Mouse (Mus musculus) embryonic facial prominence, embryonic 11.5 days (tissue): ENCODE results near the gene March1. TPM values are rescaled to one million over a fixed set of nuclear protein-coding genes. Genes with fewer than 3 reads are reported as not detected.

ENCODE experiments used
- ATAC-seq: fragments of 200-750 bp; cut with Nextera tagmentation; replicated peaks from 2 replicates; pipeline ENCODE4 v1.8.0; 2017; ENCODE audit warnings: low read depth; ENCODE audit not compliant: insufficient number of reproducible peaks, low FRiP score, low TSS enrichment
- DNase-seq: peaks from one replicate; pipeline ENCODE4 v3.0.0-alpha.2; 2015; ENCODE audit warnings: low spot score
- H3K27ac ChIP-seq: fragments of 300-500 bp; sonication (generic); replicated peaks from 2 replicates; pipeline ENCODE4 v1.5.1; 2014; ENCODE audit warnings: mild to moderate bottlenecking, low read depth, low read length, control low read depth
- H3K27me3 ChIP-seq: fragments of 300-500 bp; sonication (generic); 2 replicates; pipeline ENCODE4 v1.6.1; 2014; ENCODE audit warnings: mild to moderate bottlenecking, low read length, moderate library complexity, mixed read lengths; ENCODE audit not compliant: control insufficient read depth, insufficient read depth
- H3K36me3 ChIP-seq: fragments of 300-500 bp; sonication (generic); replicated peaks from 2 replicates; pipeline ENCODE4 v1.6.1; 2014; ENCODE audit warnings: low read depth, mild to moderate bottlenecking, low read length, moderate library complexity, mixed read lengths; ENCODE audit not compliant: control insufficient read depth, insufficient read depth
- H3K4me1 ChIP-seq: fragments of 300-500 bp; sonication (generic); 2 replicates; pipeline ENCODE4 v1.6.1; 2014; ENCODE audit warnings: low read length, mixed read lengths; ENCODE audit not compliant: control insufficient read depth, insufficient read depth
- H3K4me2 ChIP-seq: fragments of 300-500 bp; sonication (generic); 2 replicates; pipeline ENCODE4 v1.6.1; 2014; ENCODE audit warnings: low read depth, mild to moderate bottlenecking, control low read depth, low read length, moderate library complexity
- H3K4me3 ChIP-seq: fragments of 300-500 bp; sonication (generic); 2 replicates; pipeline ENCODE4 v1.5.1; 2014; ENCODE audit warnings: low read depth, low read length, control low read depth
- H3K9ac ChIP-seq: fragments of 300-500 bp; sonication (generic); replicated peaks from 2 replicates; pipeline ENCODE4 v1.6.1; 2014; ENCODE audit warnings: mild to moderate bottlenecking, control low read depth, low read length
- H3K9me3 ChIP-seq: fragments of 300-500 bp; sonication (generic); replicated peaks from 2 replicates; pipeline ENCODE4 v1.6.1; 2016; ENCODE audit warnings: mild to moderate bottlenecking, low read length, inconsistent platforms, mixed read lengths; ENCODE audit not compliant: control insufficient read depth
- WGBS: fragments of 180-500 bp; shearing (Covaris S2); extraction: QIAGEN DNeasy Blood & Tissue Kit; methylation state at CpG from one replicate; pipeline ENCODE4 v1.1.7; 2014; 5-methylcytosine and 5-hydroxymethylcytosine counted together
- polyA plus RNA-seq: library from polyadenylated mRNA; unstranded; fragments of >200 nt; fragmentation: Nextera tagmentation; extraction: Ambion mirVana; gene quantifications from 2 replicates; pipeline ENCODE4 v1.2.1, GENCODE M21; 2014

March1 gene
- polyA plus RNA-seq, 1 experiment from 2014 or later, result 0.70 TPM

DNA sequence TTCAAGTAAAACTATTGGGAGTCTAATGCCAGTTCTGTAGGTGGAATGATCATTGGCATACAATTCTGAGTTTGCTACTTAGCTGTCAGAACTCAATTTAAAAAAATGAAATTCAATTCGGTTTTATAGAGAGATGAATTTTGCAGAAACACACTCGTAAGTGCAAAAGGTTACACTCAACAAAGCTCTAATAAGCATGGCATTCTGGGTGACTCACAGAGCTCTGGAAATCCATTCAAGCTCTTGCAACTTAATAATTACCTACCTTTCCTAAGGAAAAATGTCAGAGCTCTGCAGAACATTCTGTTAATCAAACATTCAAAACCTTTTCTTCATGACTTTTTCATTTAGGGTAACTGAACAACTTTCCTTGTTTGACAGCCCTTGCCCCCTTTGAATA, 591.9 kb downstream of the March1 start:
- Histone ChIP-seq H3K27me3 (no peaks in the 10 kb centered on the region), H3K27ac (no peak overlapping the region), H3K4me3 (no peak overlapping the region), H3K4me2 (no peak overlapping the region), H3K9me3 (no peaks in the 10 kb centered on the region), H3K9ac (no peak overlapping the region), H3K36me3 (no peaks in the 10 kb centered on the region), H3K4me1 (no peaks in the 10 kb centered on the region)
- no peak for DNase-seq
- ATAC-seq, result no peak
- 66% methylated on average over 2 of the region's 2 CpGs for WGBS

GRCm38 (mm10) chr8:66210294-66210693, 592.6 kb downstream of the March1 start:
- H3K4me3 ChIP-seq, result no peak overlapping the region

DNA sequence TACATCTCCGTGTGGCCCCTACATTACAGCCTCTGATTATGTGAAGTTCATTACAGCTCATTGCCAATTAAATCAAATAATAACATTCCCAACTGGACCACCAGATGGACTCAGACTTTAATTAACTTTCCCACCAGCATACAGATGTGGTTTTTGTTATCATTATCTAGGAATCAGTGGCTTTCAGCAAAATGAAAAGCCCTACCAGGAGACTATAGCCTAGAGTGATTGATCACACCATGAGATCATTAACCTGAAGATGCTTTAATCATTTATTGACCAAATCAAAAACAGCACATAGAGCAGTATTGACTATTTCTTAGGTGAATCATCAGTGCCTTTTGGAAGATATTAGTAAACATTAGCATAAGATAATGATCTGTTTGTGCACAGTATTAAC, 602.3 kb downstream of the March1 start:
- no peaks in the 10 kb centered on the region for H3K9me3 ChIP-seq
- 82% methylated on average over 1 of the region's 1 CpGs for WGBS
- H3K27ac ChIP-seq, result no peak overlapping the region
- H3K9ac ChIP-seq, result no peak overlapping the region
- ATAC-seq, result no peak
- no peak overlapping the region for H3K4me2 ChIP-seq
- H3K27me3 ChIP-seq, result no peaks in the 10 kb centered on the region
- H3K4me3 ChIP-seq, result no peak overlapping the region
- no peaks in the 10 kb centered on the region for H3K4me1 ChIP-seq
- H3K36me3 ChIP-seq, result no peaks in the 10 kb centered on the region
- no peak for DNase-seq

More at GRCm38 (mm10) chr8:66210294-66210693, 592.6 kb downstream of the March1 start:
- H3K27ac ChIP-seq, result no peak overlapping the region
- H3K9me3 ChIP-seq, result no peaks in the 10 kb centered on the region
- ATAC-seq (no peak), DNase-seq (no peak)
- no peak overlapping the region for H3K4me2 ChIP-seq
- H3K36me3 ChIP-seq, result no peaks in the 10 kb centered on the region
- no peaks in the 10 kb centered on the region for H3K4me1 ChIP-seq
- H3K27me3 ChIP-seq, result no peaks in the 10 kb centered on the region
- WGBS, result 85% methylated on average over 2 of the region's 2 CpGs
- H3K9ac ChIP-seq, result no peak overlapping the region

- Histone ChIP-seq H3K27ac (no peak overlapping the region), H3K36me3 (no peaks in the 10 kb centered on the region), H3K9ac (no peak overlapping the region), H3K9me3 (no peaks in the 10 kb centered on the region), H3K4me2 (no peak overlapping the region), H3K27me3 (no peaks in the 10 kb centered on the region), H3K4me1 (no peaks in the 10 kb centered on the region), H3K4me3 (no peak overlapping the region)
- DNase-seq (no peak), ATAC-seq (no peak)
- 70% methylated on average over 2 of the region's 2 CpGs for WGBS
Measured at GRCm38 (mm10) chr8:66229931-66230330, 612.2 kb downstream of the March1 start.

DNA sequence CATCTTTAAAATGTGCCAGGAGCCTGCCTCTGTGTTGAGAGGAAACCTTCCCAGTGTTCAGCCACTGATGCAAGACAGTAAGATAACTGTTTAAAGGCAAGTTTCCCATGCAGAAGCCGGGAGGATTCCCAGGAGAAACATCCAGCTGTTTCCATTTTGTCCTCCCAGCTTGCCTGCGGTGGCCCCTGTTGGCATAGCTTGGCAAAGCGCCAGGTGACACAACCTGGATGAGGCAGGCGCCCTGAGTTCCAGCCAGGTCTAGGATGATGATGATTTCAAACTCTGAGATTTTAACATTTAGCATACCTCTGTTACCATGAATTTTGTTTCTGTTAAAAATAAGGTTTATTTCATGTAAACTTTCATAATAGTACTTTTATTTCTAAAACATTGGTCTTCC, 651.8 kb downstream of the March1 start:
- 48% methylated on average over 4 of the region's 4 CpGs for WGBS
- no peak for ATAC-seq
- H3K27ac ChIP-seq, result no peak overlapping the region

GRCm38 (mm10) chr8:66270116-66270515, 652.4 kb downstream of the March1 start:
- Histone ChIP-seq H3K36me3 (no peaks in the 10 kb centered on the region), H3K4me1 (no peaks in the 10 kb centered on the region), H3K9ac (no peak overlapping the region), H3K4me2 (no peak overlapping the region), H3K27me3 (no peaks in the 10 kb centered on the region), H3K9me3 (no peaks in the 10 kb centered on the region), H3K27ac (no peak overlapping the region), H3K4me3 (no peak overlapping the region)
- ATAC-seq (no peak), DNase-seq (no peak)
- 72% methylated on average over 2 of the region's 2 CpGs for WGBS

More for the DNA sequence above, 651.8 kb downstream of the March1 start:
- no peak for DNase-seq
- H3K4me3 ChIP-seq, result no peak overlapping the region
- no peaks in the 10 kb centered on the region for H3K27me3 ChIP-seq
- H3K9ac ChIP-seq, result no peak overlapping the region
- H3K9me3 ChIP-seq, result no peaks in the 10 kb centered on the region
- H3K36me3 ChIP-seq, result no peaks in the 10 kb centered on the region
- no peaks in the 10 kb centered on the region for H3K4me1 ChIP-seq
- no peak overlapping the region for H3K4me2 ChIP-seq

- H3K27ac ChIP-seq, result no peak overlapping the region
- H3K36me3 ChIP-seq, result no peaks in the 10 kb centered on the region
- H3K9me3 ChIP-seq, result no peaks in the 10 kb centered on the region
- ATAC-seq (no peak), DNase-seq (no peak)
- no peak overlapping the region for H3K4me3 ChIP-seq
- no peaks in the 10 kb centered on the region for H3K27me3 ChIP-seq
- H3K4me2 ChIP-seq, result no peak overlapping the region
- 91% methylated on average over 7 of the region's 7 CpGs for WGBS
- H3K9ac ChIP-seq, result no peak overlapping the region
- H3K4me1 ChIP-seq, result no peaks in the 10 kb centered on the region
Measured at GRCm38 (mm10) chr8:66317824-66318223, 700.1 kb downstream of the March1 start.

DNA sequence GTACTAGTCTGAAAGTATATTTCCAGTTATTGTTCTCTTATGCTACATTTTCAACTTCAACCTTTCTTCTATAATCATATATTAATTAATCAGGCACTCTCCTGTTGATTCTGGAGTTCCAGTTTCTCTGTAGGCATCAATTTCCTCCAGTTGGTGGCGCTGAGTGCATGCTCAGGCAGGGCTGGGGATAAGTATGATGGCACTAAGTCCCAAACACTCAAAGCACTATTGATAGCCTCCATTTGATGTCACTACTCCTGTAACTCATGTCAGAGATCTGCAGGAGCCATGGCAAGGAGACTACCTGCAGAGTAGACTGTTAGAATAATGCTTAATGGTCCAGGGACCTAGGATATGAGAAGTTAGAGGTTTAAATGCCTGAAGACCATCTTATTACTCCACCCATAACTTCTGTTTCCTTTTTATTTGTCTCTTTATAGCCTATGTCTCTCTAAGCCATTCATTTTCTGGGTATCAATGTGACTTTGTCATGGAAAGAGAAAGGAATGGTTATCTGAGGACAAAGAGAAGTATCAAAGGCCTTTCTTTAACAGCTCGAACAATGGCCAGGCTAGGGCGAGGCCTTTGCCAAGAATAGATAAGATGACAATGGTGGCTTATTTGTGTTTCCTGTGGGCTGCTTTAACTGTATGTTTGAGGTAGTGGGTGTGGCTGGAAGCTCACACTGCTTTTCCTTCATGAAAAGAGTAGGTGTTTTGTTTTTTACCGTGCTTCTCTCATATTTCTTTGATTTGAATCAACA, 705.5 kb downstream of the March1 start:
- no peak overlapping the region for H3K4me2 ChIP-seq
- WGBS, result 66% methylated on average over 4 of the region's 4 CpGs
- ATAC-seq (no peak), DNase-seq (no peak)
- H3K27ac ChIP-seq, result no peak overlapping the region
- no peak overlapping the region for H3K9ac ChIP-seq
- no peaks in the 10 kb centered on the region for H3K4me1 ChIP-seq
- no peaks in the 10 kb centered on the region for H3K27me3 ChIP-seq
- no peak overlapping the region for H3K4me3 ChIP-seq
- H3K36me3 ChIP-seq, result no peaks in the 10 kb centered on the region
- no peaks in the 10 kb centered on the region for H3K9me3 ChIP-seq
